Mouse (Mus musculus): ENCODE data around the gene Sema3d.

Gene Sema3d

GRCm38 (mm10) chr5:12634227-12634980 lies 251.2 kb downstream of the Sema3d start:
- DNase-seq (ENCODE audit: low spot score in 2 of 2), result no peak

- no peak for DNase-seq (ENCODE audit: low spot score in 2 of 2)
Observed at GRCm38 (mm10) chr5:12637763-12638468, 254.7 kb downstream of the Sema3d start.
